Mouse (Mus musculus) left cerebral cortex, adult 8-10 months (tissue): ENCODE data around the gene Med14. TPM values are rescaled to one million over a fixed set of nuclear protein-coding genes. Genes with fewer than 3 reads are reported as not detected.
A peak's percentile ranks its signal among the peaks of the same experiment; 100 is the strongest.

Experiments
- DNase-seq, 2 experiments: peaks; one replicate each; pipeline ENCODE4 v3.0.0; 2022; ENCODE audit warnings: low spot score in 2 of 2
- total RNA-seq, 4 experiments: library from RNA; stranded (reverse); gene quantifications; 2 replicates each; pipeline ENCODE4 v1.2.4; 2022

Gene Med14
- 10 to 100 TPM; 58.3 to 70.0 (median 69.1) TPM for total RNA-seq

- peak; percentile 66 to 80 for DNase-seq
Measured at GRCm38 (mm10) chrX:12761626-12762333, at the start of gene Med14. Gene Med14 (minus strand): TSS chrX:12762073.

GRCm38 (mm10) chrX:12800559-12800958, 38.7 kb upstream of the Med14 start:
- DNase-seq = no peak

DNA sequence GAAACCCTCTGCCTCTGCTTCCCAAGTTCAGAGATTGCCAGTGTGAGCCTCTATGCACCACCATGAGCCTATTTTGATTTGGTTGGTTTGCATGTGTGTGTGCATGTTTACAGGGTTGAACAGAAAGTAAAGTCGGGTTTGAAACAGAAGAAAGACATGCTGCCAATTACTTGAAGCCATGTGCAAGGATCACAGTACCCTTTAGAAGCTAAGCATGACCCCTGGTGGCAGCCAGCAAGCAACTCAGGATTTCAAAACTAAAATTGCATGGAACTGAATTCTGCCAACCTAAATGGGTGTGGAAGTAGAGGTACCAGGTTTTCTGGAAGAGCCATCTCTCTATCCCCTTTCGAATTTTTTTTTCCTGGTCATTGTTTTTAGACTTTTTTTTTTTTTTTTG, 33.0 kb upstream of the Med14 start:
- DNase-seq = no peak

GRCm38 (mm10) chrX:12791674-12792340, 29.9 kb upstream of the Med14 start:
- no peak for DNase-seq

GRCm38 (mm10) chrX:12773236-12773635, 11.4 kb upstream of the Med14 start:
- no peak for DNase-seq

- DNase-seq = no peak
Measured at GRCm38 (mm10) chrX:12771561-12771960, 9.7 kb upstream of the Med14 start.

DNA sequence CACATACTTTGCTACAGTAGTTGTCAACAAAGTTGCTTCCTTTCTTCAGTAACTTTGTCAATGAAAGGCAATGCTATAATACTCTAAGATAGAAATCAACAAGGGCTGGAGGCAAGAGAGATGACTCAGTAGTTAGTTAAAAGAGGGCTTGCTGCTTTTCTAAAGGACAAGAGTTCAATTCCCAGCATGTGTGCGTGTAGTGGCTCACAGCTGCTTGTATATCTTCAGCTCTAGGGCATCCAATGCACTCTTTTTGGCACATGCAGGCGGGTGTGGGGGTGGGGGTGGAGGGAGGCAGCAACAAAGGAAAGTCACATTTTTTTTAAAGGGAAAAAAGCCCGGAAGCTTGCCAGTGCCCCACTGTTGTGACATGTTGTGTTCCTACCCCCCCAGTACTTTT, 6.7 kb upstream of the Med14 start:
- DNase-seq = no peak

- DNase-seq = no peak
Measured at GRCm38 (mm10) chrX:12766846-12767564, 5.1 kb upstream of the Med14 start.

- DNase-seq = no peak
Measured at GRCm38 (mm10) chrX:12763127-12763834, 1.4 kb upstream of the Med14 start.

DNA sequence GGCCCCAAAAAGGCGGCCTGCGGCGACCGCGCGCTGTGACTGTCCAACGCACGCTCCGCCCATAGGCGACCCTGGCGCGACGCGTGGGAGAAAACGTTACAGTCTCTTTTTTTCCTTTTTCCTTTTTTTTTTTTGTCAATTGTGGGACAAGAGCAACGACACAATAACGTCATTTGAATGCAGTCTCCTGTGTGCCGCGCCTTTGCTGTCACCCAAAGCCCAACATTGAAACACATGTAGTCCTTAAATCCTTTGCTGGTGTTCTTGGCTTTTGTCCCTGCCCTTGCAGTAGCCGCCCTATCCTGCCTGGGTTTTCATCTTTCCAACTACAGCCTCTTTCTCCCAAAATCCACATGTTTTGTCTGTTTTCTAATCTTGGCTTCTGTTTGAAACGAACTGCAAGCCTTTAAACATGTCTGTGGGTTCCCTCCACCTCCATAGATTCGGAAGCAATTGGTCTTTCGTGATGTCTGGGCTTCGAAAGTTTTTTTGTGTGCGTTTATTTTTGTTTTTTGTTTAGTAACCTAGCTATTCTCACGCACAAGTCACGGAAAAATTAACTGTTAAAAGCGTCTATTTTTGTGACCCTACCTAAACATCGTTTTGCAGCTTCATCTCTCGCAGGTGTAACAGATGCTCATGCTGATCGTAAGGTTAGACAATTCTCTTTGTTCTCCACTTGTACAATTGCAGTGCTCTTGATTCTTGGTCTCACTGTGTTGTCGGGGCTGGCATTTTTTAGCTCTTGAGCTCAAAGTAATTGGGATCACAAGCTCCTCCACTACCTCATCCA, 657 bp upstream of the Med14 start:
- no peak for DNase-seq

- peak in 1 of 2 experiments; percentile 31 for DNase-seq
Measured at GRCm38 (mm10) chrX:12761259-12761625, 631 bp downstream of the Med14 start.

DNA sequence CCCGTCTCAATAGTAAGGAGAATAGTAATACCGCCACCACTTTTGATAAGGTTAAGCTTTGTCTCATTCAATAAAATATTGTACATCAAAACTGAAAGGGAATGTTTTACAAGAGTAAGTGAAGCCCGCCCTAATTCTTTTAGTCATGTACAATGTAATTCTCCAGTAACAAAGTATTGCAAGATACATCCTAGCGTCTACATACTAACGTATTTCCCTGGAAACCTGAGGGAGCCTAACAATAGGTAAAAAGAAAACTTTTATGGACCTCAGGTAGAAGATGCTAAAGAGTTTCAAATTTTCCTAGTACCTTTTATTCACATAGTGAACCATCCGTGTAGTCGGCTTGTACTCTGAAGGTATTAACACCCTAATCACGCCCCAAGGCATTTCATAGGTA, 1.4 kb downstream of the Med14 start:
- DNase-seq = no peak

GRCm38 (mm10) chrX:12759625-12760024, 2.2 kb downstream of the Med14 start:
- DNase-seq = no peak

GRCm38 (mm10) chrX:12747886-12748285, 14.0 kb downstream of the Med14 start:
- no peak for DNase-seq

GRCm38 (mm10) chrX:12746729-12747128, 15.1 kb downstream of the Med14 start:
- no peak for DNase-seq

- no peak for DNase-seq
Measured at GRCm38 (mm10) chrX:12740396-12740795, 21.5 kb downstream of the Med14 start.

DNA sequence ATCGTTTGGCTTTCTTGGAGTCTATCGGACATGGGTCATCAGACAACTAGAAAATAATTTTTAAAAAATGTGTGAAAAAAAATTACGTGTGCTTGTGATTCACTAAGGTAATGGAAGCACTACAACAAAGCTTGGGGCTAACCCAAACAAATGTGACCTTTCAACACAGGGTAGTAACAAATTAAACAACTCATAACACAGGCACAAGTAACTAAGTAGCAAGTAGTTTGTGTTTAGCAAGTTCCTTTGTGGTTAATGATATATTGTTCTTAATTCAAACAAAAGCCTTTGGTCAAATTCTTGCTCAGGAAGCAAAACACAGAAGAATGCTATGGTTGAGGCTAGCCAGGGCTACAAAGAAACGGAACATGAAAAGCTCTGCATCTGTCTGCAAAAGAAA, 45.8 kb downstream of the Med14 start:
- no peak for DNase-seq

DNA sequence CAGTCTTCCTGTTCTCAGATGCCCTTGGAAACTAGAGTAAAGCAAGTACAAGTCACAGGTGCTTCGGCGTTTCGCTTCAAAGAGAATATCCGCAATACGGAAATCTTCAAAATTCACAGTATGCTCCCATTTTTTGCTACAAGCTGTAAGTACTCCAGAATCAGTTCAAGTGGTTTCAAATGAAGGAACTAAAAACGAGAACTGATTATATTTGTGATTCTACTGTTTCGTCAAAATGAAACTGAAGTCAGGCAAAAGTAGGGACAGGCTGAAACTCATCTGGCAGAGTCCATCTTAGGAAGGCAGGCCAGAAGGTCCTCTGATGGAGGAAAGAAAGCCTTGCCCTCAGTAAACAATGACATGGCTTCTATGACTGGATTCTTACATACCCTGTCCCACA, 48.1 kb downstream of the Med14 start:
- DNase-seq = no peak

GRCm38 (mm10) chrX:12686910-12687309, 75.0 kb downstream of the Med14 start:
- DNase-seq = no peak

- DNase-seq = no peak
Measured at GRCm38 (mm10) chrX:12686071-12686470, 75.8 kb downstream of the Med14 start.

DNA sequence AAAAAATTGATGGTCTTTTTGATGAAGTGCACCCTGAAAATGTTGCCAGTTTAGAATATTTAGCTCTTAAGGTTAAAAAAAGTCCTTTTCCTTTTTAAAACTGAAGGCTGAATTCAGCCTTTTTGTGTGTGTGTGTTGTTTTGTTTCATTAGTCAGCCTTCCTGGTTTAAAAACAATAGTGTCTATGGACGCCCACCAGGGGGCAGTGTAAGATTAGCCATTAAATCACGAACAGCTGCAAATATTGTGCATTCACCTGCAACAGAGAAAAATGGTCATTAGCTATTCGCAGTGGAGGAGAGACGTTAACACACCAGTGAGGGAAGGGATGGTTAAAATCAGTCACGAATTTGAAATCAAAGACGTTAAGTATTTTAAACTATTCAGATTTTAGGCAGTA, 84.5 kb downstream of the Med14 start:
- no peak for DNase-seq
